Mouse (Mus musculus): Measurements from ENCODE around the gene Prpf40b. TPM values are rescaled to one million over a fixed set of nuclear protein-coding genes. Genes with fewer than 3 reads are reported as not detected.
A peak's percentile ranks its signal among the peaks of the same experiment; 100 is the strongest.

The Prpf40b gene
- polyA plus RNA-seq, 1 experiment from 2014 or later: 114 TPM

- Histone ChIP-seq H3K9ac (no peak overlapping the region), H3K27ac (replicated peaks) (peak overlapping the region; percentile 48), H3K4me3 (no peak overlapping the region; the same call in 1 of the 2 replicates), H3K36me3 (no peaks in the 10 kb centered on the region), H3K27me3 (no peaks in the 10 kb centered on the region), H3K4me2 (peak overlapping the region; percentile 51), H3K9me3 (no peaks in the 10 kb centered on the region), H3K4me1 (replicated peaks) (peaks cover 6% of the 10 kb centered on the region)
- 72% methylated on average over 8 of the region's 8 CpGs for WGBS
- peak; percentile 74; the same call in 1 of the 2 replicates for ATAC-seq (ENCODE audit: low FRiP score, low read depth)
Measured at GRCm38 (mm10) chr15:99259167-99259729, 35.6 kb upstream of the Prpf40b start.

- peak overlapping the region; percentile 48 for H3K27ac ChIP-seq (replicated peaks)
- H3K36me3 ChIP-seq: no peaks in the 10 kb centered on the region
- peak overlapping the region; percentile 51 for H3K4me2 ChIP-seq
- WGBS: 4% methylated on average over 10 of the region's 10 CpGs
- no peaks in the 10 kb centered on the region for H3K9me3 ChIP-seq
- no peak overlapping the region for H3K9ac ChIP-seq
- ATAC-seq (ENCODE audit: low FRiP score, low read depth): no peak; the same call in 1 of the 2 replicates
- no peaks in the 10 kb centered on the region for H3K27me3 ChIP-seq
- H3K4me1 ChIP-seq (replicated peaks): peaks cover 6% of the 10 kb centered on the region
- peak overlapping the region; percentile 1 for H3K4me3 ChIP-seq
Measured at GRCm38 (mm10) chr15:99259730-99260252, 35.1 kb upstream of the Prpf40b start.

- H3K4me1 ChIP-seq (replicated peaks): peaks cover 8% of the 10 kb centered on the region
Measured at GRCm38 (mm10) chr15:99262702-99263101, 32.2 kb upstream of the Prpf40b start.

GRCm38 (mm10) chr15:99264363-99264762 lies 30.5 kb upstream of the Prpf40b start:
- H3K4me2 ChIP-seq: no peak overlapping the region
- ATAC-seq (ENCODE audit: low FRiP score, low read depth): no peak
- 67% methylated on average over 2 of the region's 2 CpGs for WGBS

More at GRCm38 (mm10) chr15:99262702-99263101, 32.2 kb upstream of the Prpf40b start:
- H3K36me3 ChIP-seq: no peaks in the 10 kb centered on the region
- H3K9ac ChIP-seq: no peak overlapping the region
- H3K27me3 ChIP-seq: no peaks in the 10 kb centered on the region
- WGBS: 54% methylated on average over 10 of the region's 10 CpGs
- no peaks in the 10 kb centered on the region for H3K9me3 ChIP-seq
- no peak for ATAC-seq (ENCODE audit: low FRiP score, low read depth)
- no peak overlapping the region for H3K27ac ChIP-seq (replicated peaks)
- H3K4me2 ChIP-seq: no peak overlapping the region
- no peak overlapping the region for H3K4me3 ChIP-seq

GRCm38 (mm10) chr15:99265679-99266078 lies 29.2 kb upstream of the Prpf40b start:
- no peaks in the 10 kb centered on the region for H3K36me3 ChIP-seq
- 27% methylated on average over 4 of the region's 4 CpGs for WGBS
- no peaks in the 10 kb centered on the region for H3K27me3 ChIP-seq
- no peak overlapping the region for H3K27ac ChIP-seq (replicated peaks)
- ATAC-seq (ENCODE audit: low FRiP score, low read depth): peak; percentile 23; the same call in 1 of the 2 replicates
- H3K4me3 ChIP-seq: no peak overlapping the region
- H3K9me3 ChIP-seq: no peaks in the 10 kb centered on the region
- H3K9ac ChIP-seq: no peak overlapping the region
- H3K4me2 ChIP-seq: no peak overlapping the region
- H3K4me1 ChIP-seq (replicated peaks): 0 out of 2 replicates have a peak, but pooled peaks cover 2% of the 10 kb centered on the region

More at GRCm38 (mm10) chr15:99264363-99264762, 30.5 kb upstream of the Prpf40b start:
- no peaks in the 10 kb centered on the region for H3K9me3 ChIP-seq
- no peak overlapping the region for H3K27ac ChIP-seq (replicated peaks)
- no peaks in the 10 kb centered on the region for H3K27me3 ChIP-seq
- peaks cover 5% of the 10 kb centered on the region for H3K4me1 ChIP-seq (replicated peaks)
- H3K36me3 ChIP-seq: no peaks in the 10 kb centered on the region
- H3K9ac ChIP-seq: no peak overlapping the region
- H3K4me3 ChIP-seq: no peak overlapping the region

GRCm38 (mm10) chr15:99276095-99276494 lies 18.8 kb upstream of the Prpf40b start:
- WGBS: 89% methylated on average over 8 of the region's 8 CpGs
- no peak overlapping the region for H3K9ac ChIP-seq

GRCm38 (mm10) chr15:99278271-99278670 lies 16.6 kb upstream of the Prpf40b start:
- no peak overlapping the region for H3K4me2 ChIP-seq
- H3K9me3 ChIP-seq: no peaks in the 10 kb centered on the region
- H3K4me3 ChIP-seq: no peak overlapping the region
- no peaks in the 10 kb centered on the region for H3K27me3 ChIP-seq
- H3K36me3 ChIP-seq: no peaks in the 10 kb centered on the region
- WGBS: 73% methylated on average over 7 of the region's 7 CpGs
- no peak for ATAC-seq (ENCODE audit: low FRiP score, low read depth)
- no peak overlapping the region for H3K27ac ChIP-seq (replicated peaks)
- no peak overlapping the region for H3K9ac ChIP-seq
- 0 out of 2 replicates have a peak, but pooled peaks cover 3% of the 10 kb centered on the region for H3K4me1 ChIP-seq (replicated peaks)

More at GRCm38 (mm10) chr15:99276095-99276494, 18.8 kb upstream of the Prpf40b start:
- no peak overlapping the region for H3K4me2 ChIP-seq
- no peaks in the 10 kb centered on the region for H3K36me3 ChIP-seq
- H3K27me3 ChIP-seq: no peaks in the 10 kb centered on the region
- H3K9me3 ChIP-seq: no peaks in the 10 kb centered on the region
- no peak overlapping the region for H3K4me3 ChIP-seq
- no peak overlapping the region for H3K27ac ChIP-seq (replicated peaks)
- H3K4me1 ChIP-seq (replicated peaks): 0 out of 2 replicates have a peak, but pooled peaks cover 3% of the 10 kb centered on the region
- no peak for ATAC-seq (ENCODE audit: low FRiP score, low read depth)

- Histone ChIP-seq H3K4me3 (no peak overlapping the region), H3K36me3 (no peaks in the 10 kb centered on the region), H3K9me3 (no peaks in the 10 kb centered on the region), H3K4me2 (no peak overlapping the region), H3K9ac (no peak overlapping the region), H3K4me1 (replicated peaks) (no peaks in the 10 kb centered on the region), H3K27ac (replicated peaks) (no peak overlapping the region), H3K27me3 (no peaks in the 10 kb centered on the region)
- no peak for ATAC-seq (ENCODE audit: low FRiP score, low read depth)
- whole genome bisulfite sequencing: 62% methylated on average over 10 of the region's 10 CpGs
Measured at GRCm38 (mm10) chr15:99283456-99283855, 11.4 kb upstream of the Prpf40b start.

- no peaks in the 10 kb centered on the region for H3K9me3 ChIP-seq
- no peak overlapping the region for H3K27ac ChIP-seq (replicated peaks)
- H3K27me3 ChIP-seq: no peaks in the 10 kb centered on the region
- H3K9ac ChIP-seq: no peak overlapping the region
- H3K36me3 ChIP-seq: no peaks in the 10 kb centered on the region
- H3K4me2 ChIP-seq: no peak overlapping the region
- no peaks in the 10 kb centered on the region for H3K4me1 ChIP-seq (replicated peaks)
- WGBS: 46% methylated on average over 14 of the region's 14 CpGs
- H3K4me3 ChIP-seq: no peak overlapping the region
- no peak; the same call in 1 of the 2 replicates for ATAC-seq (ENCODE audit: low FRiP score, low read depth)
Measured at GRCm38 (mm10) chr15:99284527-99285188, 10.2 kb upstream of the Prpf40b start.

GRCm38 (mm10) chr15:99285189-99285535 lies 9.7 kb upstream of the Prpf40b start:
- Histone ChIP-seq H3K9me3 (no peaks in the 10 kb centered on the region), H3K4me3 (no peak overlapping the region), H3K36me3 (no peaks in the 10 kb centered on the region), H3K27me3 (no peaks in the 10 kb centered on the region), H3K4me2 (no peak overlapping the region), H3K9ac (no peak overlapping the region), H3K27ac (replicated peaks) (no peak overlapping the region), H3K4me1 (replicated peaks) (no peaks in the 10 kb centered on the region)
- 52% methylated on average over 8 of the region's 8 CpGs for WGBS
- ATAC-seq (ENCODE audit: low FRiP score, low read depth): no peak

- no peak overlapping the region for H3K4me2 ChIP-seq
- H3K36me3 ChIP-seq: no peaks in the 10 kb centered on the region
- no peak overlapping the region for H3K4me3 ChIP-seq
- no peak for ATAC-seq (ENCODE audit: low FRiP score, low read depth)
- 93% methylated on average over 11 of the region's 11 CpGs for WGBS
- no peaks in the 10 kb centered on the region for H3K9me3 ChIP-seq
- peaks cover 8% of the 10 kb centered on the region for H3K4me1 ChIP-seq (replicated peaks)
- H3K9ac ChIP-seq: no peak overlapping the region
- no peak overlapping the region for H3K27ac ChIP-seq (replicated peaks)
- H3K27me3 ChIP-seq: no peaks in the 10 kb centered on the region
Measured at GRCm38 (mm10) chr15:99290586-99290985, 4.3 kb upstream of the Prpf40b start.

GRCm38 (mm10) chr15:99294287-99294686 lies 600 bp upstream of the Prpf40b start:
- no peak for ATAC-seq (ENCODE audit: low FRiP score, low read depth)
- Histone ChIP-seq H3K9me3 (no peaks in the 10 kb centered on the region), H3K36me3 (no peaks in the 10 kb centered on the region), H3K4me3 (peak overlapping the region; percentile 75), H3K4me1 (replicated peaks) (peaks cover 33% of the 10 kb centered on the region), H3K27ac (replicated peaks) (peak overlapping the region; percentile 94; the same call in 1 of the 2 replicates), H3K9ac (peak overlapping the region; percentile 67), H3K27me3 (no peaks in the 10 kb centered on the region), H3K4me2 (peak overlapping the region; percentile 62)
- 25% methylated on average over 16 of the region's 16 CpGs for WGBS
